Mouse (Mus musculus) T-helper 17 cell (primary cell): Measurements from ENCODE around the gene Gm10322.

Source experiments
- in situ Hi-C, 2 experiments: fragments of 300-600 bp; cut with MboI, MseI; formaldehyde crosslinking; loops; 1 replicate in 1 of 2; 2 replicates in 1 of 2; pipeline ENCODE4 v1.15.1; 2025; ENCODE audit warnings: high pct_unique_total_duplicates in 2 of 2

Gene Gm10322

GRCm38 (mm10) chr10:59593826-59594570, 21.9 kb upstream of the Gm10322 start:
- in situ Hi-C loops, result loop anchor here (25.0 kb wide), 2 partner anchors 768 to 1107 kb away; partner anchors contain the start of gene Ccdc138 (in 1 of the 2)

DNA sequence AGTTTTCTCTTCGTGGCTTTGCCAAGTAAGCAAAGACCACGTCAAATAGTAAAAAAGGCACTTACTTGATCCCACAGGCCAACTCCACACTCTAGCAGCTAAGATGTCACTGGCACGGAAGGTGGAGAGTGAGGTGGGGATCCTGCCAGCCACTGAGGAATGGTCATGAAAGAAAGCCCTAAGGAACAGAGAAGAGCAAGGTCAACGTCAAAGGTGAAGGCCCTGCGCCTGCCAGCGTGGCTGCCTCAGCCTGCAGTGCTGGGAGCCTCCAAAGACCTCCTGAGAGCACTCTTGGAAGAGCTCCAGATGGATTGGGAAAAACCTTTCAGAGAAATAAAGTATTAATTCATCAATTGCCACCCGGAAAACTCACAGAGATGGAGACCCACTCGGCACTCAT, 15.3 kb upstream of the Gm10322 start:
- in situ Hi-C loops, result no loop called here

DNA sequence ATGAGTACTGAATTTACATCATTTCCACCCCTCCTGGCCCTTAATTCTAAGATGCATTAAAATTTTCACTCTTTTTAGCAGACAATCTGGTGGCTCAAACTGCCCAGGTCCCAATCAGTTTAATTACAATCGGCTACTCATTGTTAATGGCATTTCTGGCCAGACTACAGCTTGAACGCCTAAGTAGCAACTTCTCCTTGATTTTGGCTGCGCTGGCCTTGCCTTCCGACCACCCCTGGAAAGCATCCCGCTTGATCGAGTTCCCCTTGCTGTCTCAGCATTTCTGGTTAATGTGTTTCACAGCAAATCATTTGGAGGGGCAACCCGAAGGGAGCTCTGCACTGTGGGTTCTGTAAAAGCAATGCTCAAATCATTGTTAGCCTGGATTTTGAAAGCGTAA, 13.8 kb upstream of the Gm10322 start:
- in situ Hi-C loops, result no loop called here

- in situ Hi-C loops, result no loop called here
Observed at GRCm38 (mm10) chr10:59602891-59603290, 13.0 kb upstream of the Gm10322 start.

DNA sequence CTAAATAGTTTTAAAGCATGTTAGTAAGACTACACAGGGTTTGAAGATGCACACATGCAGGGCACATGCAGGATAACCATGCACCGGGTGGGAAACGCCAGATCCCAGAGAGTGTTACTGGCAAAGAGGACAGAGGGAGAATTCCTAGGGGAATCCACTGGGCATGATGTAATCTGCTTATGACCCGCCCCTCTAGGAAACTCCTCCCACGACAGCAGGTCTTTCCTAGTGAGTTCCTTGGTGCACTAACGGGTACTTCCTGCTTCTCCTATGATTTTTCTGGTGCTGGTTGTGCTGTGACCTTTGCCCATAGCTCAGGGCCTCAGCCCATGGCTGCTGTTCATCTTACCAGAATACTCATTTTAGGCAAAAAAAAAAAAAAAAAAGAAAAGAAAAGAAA, 12.0 kb upstream of the Gm10322 start:
- in situ Hi-C loops, result no loop called here

GRCm38 (mm10) chr10:59604879-59605464, 10.9 kb upstream of the Gm10322 start:
- in situ Hi-C loops, result loop anchor here in 1 of 2 experiments (5.0 kb wide), 1 partner anchor 78 kb away; no protein-coding TSS in a partner anchor

- in situ Hi-C loops, result loop anchor here in 1 of 2 experiments (5.0 to 10.0 kb wide), 2 partner anchors 92 to 399 kb away; partner anchors contain the start of gene Micu1
Observed at GRCm38 (mm10) chr10:59613276-59613675, 2.6 kb upstream of the Gm10322 start.

DNA sequence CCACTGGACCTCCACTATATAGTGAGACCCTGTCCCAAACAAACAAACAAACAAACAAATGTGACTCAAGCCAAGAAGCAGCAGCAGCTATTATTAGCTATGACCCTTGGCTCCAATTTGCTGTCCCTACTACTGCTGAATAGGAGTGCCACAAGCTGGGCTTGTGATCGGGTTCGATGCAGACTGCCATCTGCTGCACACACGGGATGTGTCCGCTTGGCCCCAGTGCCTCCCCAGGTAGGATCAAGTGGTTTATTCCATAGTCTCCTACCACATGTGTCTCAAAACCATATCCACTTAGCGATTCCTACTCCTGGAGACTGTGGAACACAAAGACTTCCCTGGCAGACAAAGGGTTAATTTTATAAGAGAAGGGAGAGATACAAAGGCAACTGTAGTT, 1.7 kb upstream of the Gm10322 start:
- in situ Hi-C loops, result loop anchor here in 1 of 2 experiments (5.0 to 10.0 kb wide), 2 partner anchors 91 to 398 kb away; partner anchors contain the start of gene Micu1

- in situ Hi-C loops, result loop anchor here in 1 of 2 experiments (10.0 kb wide), 1 partner anchor 89 kb away; the partner anchor contains the start of gene Micu1
Observed at GRCm38 (mm10) chr10:59615411-59615810, 452 bp upstream of the Gm10322 start.

DNA sequence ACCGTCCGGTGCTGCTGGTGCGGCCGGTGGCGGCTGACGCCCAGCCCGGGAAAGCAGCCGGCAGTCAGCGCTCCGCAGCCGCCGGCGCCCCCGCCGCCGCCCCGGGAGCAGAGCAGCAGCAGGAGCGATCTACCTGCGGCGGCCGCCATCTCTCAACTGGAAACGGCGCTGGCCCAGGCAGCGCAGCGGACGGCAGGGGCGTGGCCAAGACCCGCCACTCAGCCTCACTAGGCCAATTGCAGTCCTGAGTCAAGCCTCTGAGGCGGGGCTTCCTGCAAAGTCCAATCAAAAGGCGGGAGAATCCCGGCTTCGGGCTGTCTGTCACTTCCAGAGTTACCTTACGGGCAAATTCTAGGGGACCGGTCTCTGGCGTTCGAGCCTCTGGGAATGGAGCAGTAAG, 659 bp downstream of the Gm10322 start, which contains the start of gene Mcu:
Gene Mcu (minus strand): TSS at position 171 of the 400 bp plus-strand sequence.
- in situ Hi-C loops, result loop anchor here in 1 of 2 experiments (10.0 kb wide), 1 partner anchor 88 kb away; the partner anchor contains the start of gene Micu1

GRCm38 (mm10) chr10:59617776-59618175, 1.9 kb downstream of the Gm10322 start:
- in situ Hi-C loops, result loop anchor here in 1 of 2 experiments (10.0 kb wide), 1 partner anchor 87 kb away; the partner anchor contains the start of gene Micu1

DNA sequence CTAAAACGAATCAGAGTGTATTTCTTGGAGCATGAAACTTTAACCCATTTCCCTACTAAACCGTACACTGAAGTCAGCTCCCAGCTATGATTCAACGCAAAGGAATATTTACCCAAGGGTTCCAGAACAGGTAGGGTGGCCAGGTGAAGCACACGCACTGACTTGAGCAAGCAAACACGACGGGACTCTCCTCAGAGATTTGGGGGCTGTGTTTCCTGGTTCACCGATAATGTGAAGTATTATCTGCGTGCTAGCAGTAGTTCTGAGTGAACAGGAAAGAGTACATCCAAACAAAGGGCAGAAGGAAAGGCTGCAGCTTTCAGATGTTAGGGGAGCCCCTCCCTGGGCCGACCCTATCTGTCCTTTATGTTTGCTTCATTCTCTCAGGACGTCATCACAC, 5.5 kb downstream of the Gm10322 start:
- in situ Hi-C loops, result no loop called here

DNA sequence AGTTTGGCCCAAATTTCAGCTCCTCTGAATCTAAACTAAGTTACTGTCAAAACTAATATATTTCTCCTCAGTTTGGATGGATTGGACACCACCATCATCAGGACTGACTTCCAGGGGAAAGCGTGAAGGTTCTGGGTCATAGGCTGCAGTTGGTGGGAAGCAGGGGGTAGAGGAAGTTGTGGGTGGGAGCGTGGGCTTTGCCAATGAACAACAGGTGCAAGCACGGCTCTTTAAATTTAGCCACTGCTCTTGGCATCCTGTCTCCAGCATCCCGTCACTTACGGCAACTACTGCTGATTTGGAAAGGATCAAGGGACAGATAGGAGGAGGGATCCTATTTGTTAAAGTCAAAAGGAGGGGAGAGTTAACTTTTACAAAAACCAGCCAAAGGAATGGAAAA, 7.6 kb downstream of the Gm10322 start:
- in situ Hi-C loops, result no loop called here

DNA sequence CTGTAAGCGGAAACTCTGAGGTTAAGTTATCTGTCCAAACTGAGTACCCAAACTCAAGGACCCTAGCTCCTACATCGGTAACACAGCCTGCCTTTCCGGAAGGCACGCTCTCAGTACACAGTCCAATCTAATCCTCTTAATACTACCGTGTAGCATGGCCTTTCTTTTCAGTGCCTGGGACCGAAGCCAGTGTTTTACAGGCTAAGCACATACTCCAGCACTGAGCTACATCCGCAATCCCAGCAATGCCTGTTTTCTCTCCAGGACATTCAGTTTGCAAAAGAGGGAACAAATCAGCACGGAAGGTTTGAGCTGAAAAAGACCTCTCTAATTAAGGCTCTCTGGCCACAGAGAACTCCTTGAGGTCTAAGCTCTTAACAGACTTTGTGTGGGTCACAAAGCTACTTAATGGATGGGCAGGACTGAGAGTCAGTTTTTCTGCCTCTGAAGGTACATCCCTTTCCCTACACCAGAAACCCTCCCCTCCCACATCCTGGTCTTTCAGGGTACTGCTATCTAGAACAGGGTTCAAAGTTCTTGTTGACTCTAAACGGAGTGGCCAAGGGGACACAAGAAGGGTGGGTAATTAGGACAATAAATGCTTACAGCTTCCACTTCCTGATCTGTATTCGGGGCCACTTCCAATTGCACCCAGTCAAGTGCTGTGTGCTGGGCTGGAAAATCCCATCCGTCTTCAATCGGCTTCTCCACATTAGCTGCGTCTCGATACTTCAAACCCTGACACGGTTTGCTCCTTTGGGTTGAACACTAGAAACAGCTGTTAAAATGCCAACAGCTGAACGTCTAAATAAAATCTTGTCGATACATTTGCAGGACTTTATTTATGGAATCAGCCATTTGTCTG, 13.0 kb downstream of the Gm10322 start:
- in situ Hi-C loops, result no loop called here

- in situ Hi-C loops, result no loop called here
Observed at GRCm38 (mm10) chr10:59629506-59629782, 13.6 kb downstream of the Gm10322 start.

DNA sequence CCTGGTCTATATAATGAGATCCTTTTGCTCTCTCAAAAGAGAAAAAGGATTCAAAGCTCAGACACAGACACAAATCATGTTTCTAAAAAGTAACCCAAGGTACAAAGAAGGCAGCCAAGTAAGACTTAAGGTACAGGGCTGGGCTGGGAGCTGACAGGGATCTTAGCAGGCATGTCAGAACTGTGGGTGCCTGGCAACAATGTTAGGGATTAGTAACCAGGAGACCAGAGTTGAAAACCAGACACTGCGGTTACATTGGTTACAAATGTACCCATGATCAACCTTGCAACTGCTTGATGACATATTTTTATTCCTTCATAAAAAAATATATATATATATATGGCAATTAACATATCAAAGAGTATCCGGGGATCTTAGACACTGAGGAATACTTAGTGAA, 20.2 kb downstream of the Gm10322 start:
- in situ Hi-C loops, result loop anchor here in 1 of 2 experiments (5.0 to 10.0 kb wide), 2 partner anchors 51 to 1331 kb away; no protein-coding TSS in a partner anchor

DNA sequence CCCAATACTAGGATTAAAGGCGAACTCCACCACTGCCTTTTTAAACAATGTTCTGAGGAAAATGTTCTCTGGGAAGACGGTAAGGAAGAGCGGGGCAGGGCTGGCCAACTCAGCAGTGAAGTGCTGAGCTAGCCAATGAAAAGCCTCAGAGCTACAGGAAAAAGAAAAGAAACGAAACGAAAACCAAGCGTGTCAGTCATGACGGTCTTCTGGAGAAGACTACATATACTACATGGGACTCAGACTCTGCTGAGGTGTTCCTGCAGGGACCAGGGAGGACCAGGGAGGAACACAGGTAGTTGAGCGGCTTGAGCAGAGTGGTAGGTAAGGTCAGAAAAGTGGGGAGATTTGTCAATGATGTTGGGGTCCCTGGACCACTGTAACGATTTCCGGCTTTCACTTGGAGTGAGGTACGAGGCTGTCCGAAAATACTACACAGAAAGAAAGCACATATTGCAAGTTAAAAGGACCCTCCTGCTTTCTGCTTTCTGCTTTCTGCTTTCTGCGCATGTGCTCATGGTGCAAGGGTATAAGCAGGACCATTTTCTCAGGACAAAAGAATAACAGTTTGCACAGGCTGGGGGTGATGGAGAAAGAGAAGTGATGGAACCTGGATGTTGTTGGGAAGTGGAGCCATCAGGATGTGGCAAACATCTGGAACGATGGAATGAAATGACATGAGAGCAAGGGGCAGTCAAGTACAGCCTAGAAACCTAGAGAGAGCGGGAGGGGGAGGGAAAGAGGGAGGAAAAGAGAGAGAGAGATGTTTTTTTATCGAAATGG, 21.1 kb downstream of the Gm10322 start:
- in situ Hi-C loops, result loop anchor here in 1 of 2 experiments (5.0 to 10.0 kb wide), 2 partner anchors 50 to 1332 kb away; no protein-coding TSS in a partner anchor

- in situ Hi-C loops, result loop anchor here in 1 of 2 experiments (5.0 to 10.0 kb wide), 2 partner anchors 50 to 1333 kb away; no protein-coding TSS in a partner anchor
Observed at GRCm38 (mm10) chr10:59637596-59638124, 21.8 kb downstream of the Gm10322 start.

GRCm38 (mm10) chr10:59638576-59638975, 22.7 kb downstream of the Gm10322 start:
- in situ Hi-C loops, result loop anchor here in 1 of 2 experiments (5.0 to 10.0 kb wide), 2 partner anchors 49 to 1334 kb away; no protein-coding TSS in a partner anchor
